Mouse (Mus musculus): ENCODE measurements around the gene Prmt3. TPM values are rescaled to one million over a fixed set of nuclear protein-coding genes. Genes with fewer than 3 reads are reported as not detected.

Prmt3 gene
- polyA plus RNA-seq, 2 experiments = 12.2 to 20.1 TPM

DNA sequence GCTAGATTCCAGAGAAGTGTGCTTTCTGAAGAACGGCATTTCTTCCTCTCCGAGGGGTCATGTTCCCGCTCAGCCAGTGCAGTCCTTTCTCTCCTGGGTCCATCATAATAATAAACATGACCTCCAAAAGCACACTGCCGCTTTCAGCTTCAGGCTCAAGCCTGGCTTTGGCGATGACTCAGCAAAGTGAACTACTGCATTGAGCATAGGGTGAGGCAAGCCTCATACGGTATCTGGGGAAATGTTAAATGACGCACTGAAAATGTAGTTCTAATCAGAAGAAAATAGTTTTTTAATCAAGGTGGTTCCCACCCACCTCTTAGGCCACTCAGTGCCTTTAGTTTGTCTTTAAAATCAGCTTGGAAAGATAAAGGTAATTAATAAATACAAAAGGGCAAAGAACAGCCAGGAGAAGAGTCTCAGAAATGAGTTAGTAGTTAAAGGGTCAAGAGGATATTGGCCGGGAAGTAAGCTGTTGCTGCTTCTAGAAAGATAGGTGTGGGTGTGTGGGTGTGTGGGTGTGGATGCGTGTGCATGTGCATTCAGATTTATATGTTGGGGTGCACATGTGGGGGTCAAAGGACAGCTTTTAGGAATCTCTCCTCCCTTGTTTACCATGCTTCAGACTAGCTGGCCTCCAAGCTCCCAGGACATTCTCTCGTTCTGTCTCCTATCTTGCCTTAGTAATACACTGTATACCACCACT is 14.0 kb upstream of the Prmt3 start:
- H3K4me1 ChIP-seq (replicated peaks; ENCODE audit: control insufficient read depth in 2 of 2, insufficient read depth in 2 of 2, low read length in 1 of 2) = peaks cover 46 to 52% of the 10 kb centered on the region in 2 experiments
- H3K36me3 ChIP-seq (replicated peaks; ENCODE audit: control insufficient read depth, insufficient read depth, low read depth) = peaks cover 32% of the 10 kb centered on the region
- 30% methylated on average over 10 of the region's 10 CpGs for WGBS (ENCODE audit: insufficient replicate concordance)
- no peaks in the 10 kb centered on the region for H3K9me3 ChIP-seq (ENCODE audit: control insufficient read depth, low read length)
- peak overlapping the region; percentile 15 to 17; a peak in 3 of 4 replicates for H3K4me3 ChIP-seq (ENCODE audit: insufficient read depth in 1 of 2, low read depth in 2 of 2, low read length in 2 of 2)
- peak overlapping the region; percentile 66 for H3K9ac ChIP-seq (replicated peaks)
- DNase-seq (ENCODE audit: low read depth in 3 of 3, low spot score in 3 of 3) (peak; percentile 78 to 82 (median 79)), ATAC-seq (ENCODE audit: insufficient read depth) (peak; percentile 74)
- peak overlapping the region; percentile 88 for H3K4me2 ChIP-seq (ENCODE audit: low read depth)
- H3K27ac ChIP-seq = peak overlapping the region; percentile 96
- TF ChIP-seq EP300 (IDR thresholded peaks at IDR 0.05; ENCODE audit: low read depth) (no peak), CTCF (IDR thresholded peaks at IDR 0.05; ENCODE audit: low read depth) (no peak)
- H3K27me3 ChIP-seq (ENCODE audit: control insufficient read depth, insufficient read depth, low read length) = no peaks in the 10 kb centered on the region

- ATAC-seq (ENCODE audit: insufficient read depth) = no peak
- Histone ChIP-seq H3K27me3 (ENCODE audit: control insufficient read depth, insufficient read depth, low read length) (no peaks in the 10 kb centered on the region), H3K36me3 (replicated peaks; ENCODE audit: control insufficient read depth, insufficient read depth, low read depth) (peaks cover 41% of the 10 kb centered on the region), H3K4me1 (replicated peaks; ENCODE audit: control insufficient read depth in 2 of 2, insufficient read depth in 2 of 2, low read length in 1 of 2) (peaks cover 37% of the 10 kb centered on the region in 2 experiments), H3K27ac (no peak overlapping the region), H3K4me3 (ENCODE audit: insufficient read depth in 1 of 2, low read depth in 2 of 2, low read length in 2 of 2) (no peak overlapping the region), H3K9me3 (ENCODE audit: control insufficient read depth, low read length) (no peaks in the 10 kb centered on the region), H3K4me2 (ENCODE audit: low read depth) (no peak overlapping the region), H3K9ac (replicated peaks) (no peak overlapping the region)
- 80% methylated on average over 7 of the region's 7 CpGs for WGBS (ENCODE audit: insufficient replicate concordance)
- no peak for TF ChIP-seq CTCF (IDR thresholded peaks at IDR 0.05; ENCODE audit: low read depth)
- no peak for TF ChIP-seq EP300 (IDR thresholded peaks at IDR 0.05; ENCODE audit: low read depth)
- DNase-seq (ENCODE audit: low read depth in 3 of 3, low spot score in 3 of 3) = no peak
Measured at GRCm38 (mm10) chr7:49766166-49766565, 12.0 kb upstream of the Prmt3 start.

DNA sequence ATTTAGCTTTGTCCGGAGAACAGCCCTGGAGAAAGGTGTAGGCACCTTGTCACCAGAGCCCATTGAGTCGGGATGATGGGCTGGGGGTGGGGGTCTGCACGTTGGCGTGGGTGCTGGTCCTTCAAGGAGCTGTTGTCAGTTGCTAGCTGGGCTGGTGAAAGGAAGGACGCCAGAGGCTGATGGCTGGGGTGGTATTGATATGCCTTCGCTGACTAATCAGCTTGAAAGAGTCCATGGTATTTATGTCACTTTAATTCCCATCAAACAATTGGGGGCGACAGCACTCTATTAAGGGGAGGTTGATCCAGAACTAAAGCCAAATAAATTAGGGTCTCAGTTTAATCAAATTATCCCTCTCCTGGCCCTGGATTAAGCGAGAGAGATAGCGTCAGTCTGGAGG is 9.6 kb upstream of the Prmt3 start:
- no peak for ATAC-seq (ENCODE audit: insufficient read depth)
- WGBS (ENCODE audit: insufficient replicate concordance) = 67% methylated on average over 9 of the region's 9 CpGs
- no peak for TF ChIP-seq EP300 (IDR thresholded peaks at IDR 0.05; ENCODE audit: low read depth)
- H3K4me2 ChIP-seq (ENCODE audit: low read depth) = no peak overlapping the region
- H3K9me3 ChIP-seq (ENCODE audit: control insufficient read depth, low read length) = no peaks in the 10 kb centered on the region
- no peak overlapping the region for H3K4me3 ChIP-seq (ENCODE audit: insufficient read depth in 1 of 2, low read depth in 2 of 2, low read length in 2 of 2)
- H3K27me3 ChIP-seq (ENCODE audit: control insufficient read depth, insufficient read depth, low read length) = no peaks in the 10 kb centered on the region
- peaks cover 16 to 17% of the 10 kb centered on the region in 2 experiments for H3K4me1 ChIP-seq (replicated peaks; ENCODE audit: control insufficient read depth in 2 of 2, insufficient read depth in 2 of 2, low read length in 1 of 2)
- peaks cover 43% of the 10 kb centered on the region for H3K36me3 ChIP-seq (replicated peaks; ENCODE audit: control insufficient read depth, insufficient read depth, low read depth)
- H3K27ac ChIP-seq = no peak overlapping the region
- H3K9ac ChIP-seq (replicated peaks) = no peak overlapping the region; the same call in 1 of the 2 replicates
- DNase-seq (ENCODE audit: low read depth in 3 of 3, low spot score in 3 of 3) = no peak

DNA sequence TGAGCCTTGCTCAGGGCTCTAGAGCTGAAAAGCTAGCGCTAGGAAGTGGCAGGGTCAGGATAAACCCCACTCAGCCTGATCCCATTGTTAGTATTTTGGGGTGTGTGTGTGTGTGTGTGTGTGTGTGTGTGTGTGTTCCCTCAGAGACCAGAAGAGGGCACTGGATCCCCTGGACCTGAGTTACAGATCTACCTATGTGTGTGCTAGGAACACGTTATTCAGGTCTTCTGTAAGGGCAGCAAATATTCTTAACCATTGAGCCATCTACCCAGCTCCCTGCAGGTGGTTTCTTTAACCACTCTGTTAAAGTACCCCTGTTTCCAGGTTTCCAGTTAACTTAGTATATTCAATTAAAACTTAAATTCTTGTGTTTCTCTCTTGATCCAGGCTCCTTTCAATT is 3.8 kb upstream of the Prmt3 start:
- WGBS (ENCODE audit: insufficient replicate concordance) = 82% methylated on average over 2 of the region's 2 CpGs
- ATAC-seq (ENCODE audit: insufficient read depth) (no peak), DNase-seq (ENCODE audit: low read depth in 3 of 3, low spot score in 3 of 3) (no peak)
- TF ChIP-seq CTCF (IDR thresholded peaks at IDR 0.05; ENCODE audit: low read depth) = no peak
- no peak for TF ChIP-seq EP300 (IDR thresholded peaks at IDR 0.05; ENCODE audit: low read depth)
- Histone ChIP-seq H3K4me1 (replicated peaks; ENCODE audit: control insufficient read depth in 2 of 2, insufficient read depth in 2 of 2, low read length in 1 of 2) (peaks cover 7% of the 10 kb centered on the region in 2 experiments), H3K9ac (replicated peaks) (no peak overlapping the region), H3K27ac (no peak overlapping the region), H3K27me3 (ENCODE audit: control insufficient read depth, insufficient read depth, low read length) (no peaks in the 10 kb centered on the region), H3K9me3 (ENCODE audit: control insufficient read depth, low read length) (no peaks in the 10 kb centered on the region), H3K36me3 (replicated peaks; ENCODE audit: control insufficient read depth, insufficient read depth, low read depth) (peaks cover 21% of the 10 kb centered on the region), H3K4me3 (ENCODE audit: insufficient read depth in 1 of 2, low read depth in 2 of 2, low read length in 2 of 2) (no peak overlapping the region), H3K4me2 (ENCODE audit: low read depth) (no peak overlapping the region)

DNA sequence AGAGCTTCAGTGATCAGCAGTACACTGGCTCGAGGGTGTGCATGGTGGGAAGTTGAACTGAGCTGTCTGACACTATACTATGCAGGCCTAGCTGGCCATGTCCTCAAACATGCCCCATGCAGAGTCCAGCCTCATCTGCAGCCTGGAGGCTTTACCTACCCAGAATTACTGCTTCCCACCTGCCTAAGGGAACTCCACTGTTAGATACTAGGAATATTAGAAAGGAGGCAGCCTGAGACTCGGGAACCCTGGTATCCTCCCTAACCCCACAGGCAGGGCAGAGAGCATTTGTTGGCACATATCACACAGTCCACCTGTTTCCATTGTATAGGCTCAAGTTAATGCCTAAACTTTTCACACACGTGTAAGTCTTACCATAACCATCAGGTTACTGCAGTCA is 561 bp upstream of the Prmt3 start:
- TF ChIP-seq CTCF (IDR thresholded peaks at IDR 0.05; ENCODE audit: low read depth) (no peak), EP300 (IDR thresholded peaks at IDR 0.05; ENCODE audit: low read depth) (no peak)
- Histone ChIP-seq H3K4me3 (ENCODE audit: insufficient read depth in 1 of 2, low read depth in 2 of 2, low read length in 2 of 2) (no peak overlapping the region), H3K27me3 (ENCODE audit: control insufficient read depth, insufficient read depth, low read length) (no peaks in the 10 kb centered on the region), H3K27ac (no peak overlapping the region), H3K36me3 (replicated peaks; ENCODE audit: control insufficient read depth, insufficient read depth, low read depth) (peaks cover 12% of the 10 kb centered on the region), H3K9ac (replicated peaks) (no peak overlapping the region), H3K4me2 (ENCODE audit: low read depth) (peak overlapping the region; percentile 31; the same call in 1 of the 2 replicates), H3K9me3 (ENCODE audit: control insufficient read depth, low read length) (no peaks in the 10 kb centered on the region), H3K4me1 (replicated peaks; ENCODE audit: control insufficient read depth in 2 of 2, insufficient read depth in 2 of 2, low read length in 1 of 2) (peaks cover 7 to 10% of the 10 kb centered on the region in 2 experiments)
- no peak for DNase-seq (ENCODE audit: low read depth in 3 of 3, low spot score in 3 of 3)
- ATAC-seq (ENCODE audit: insufficient read depth) = peak; percentile 4; the same call in 1 of the 2 replicates
- WGBS (ENCODE audit: insufficient replicate concordance) = 39% methylated on average over 3 of the region's 3 CpGs
